Mouse (Mus musculus): ENCODE data around the gene Dnali1.

Dnali1 gene

DNA sequence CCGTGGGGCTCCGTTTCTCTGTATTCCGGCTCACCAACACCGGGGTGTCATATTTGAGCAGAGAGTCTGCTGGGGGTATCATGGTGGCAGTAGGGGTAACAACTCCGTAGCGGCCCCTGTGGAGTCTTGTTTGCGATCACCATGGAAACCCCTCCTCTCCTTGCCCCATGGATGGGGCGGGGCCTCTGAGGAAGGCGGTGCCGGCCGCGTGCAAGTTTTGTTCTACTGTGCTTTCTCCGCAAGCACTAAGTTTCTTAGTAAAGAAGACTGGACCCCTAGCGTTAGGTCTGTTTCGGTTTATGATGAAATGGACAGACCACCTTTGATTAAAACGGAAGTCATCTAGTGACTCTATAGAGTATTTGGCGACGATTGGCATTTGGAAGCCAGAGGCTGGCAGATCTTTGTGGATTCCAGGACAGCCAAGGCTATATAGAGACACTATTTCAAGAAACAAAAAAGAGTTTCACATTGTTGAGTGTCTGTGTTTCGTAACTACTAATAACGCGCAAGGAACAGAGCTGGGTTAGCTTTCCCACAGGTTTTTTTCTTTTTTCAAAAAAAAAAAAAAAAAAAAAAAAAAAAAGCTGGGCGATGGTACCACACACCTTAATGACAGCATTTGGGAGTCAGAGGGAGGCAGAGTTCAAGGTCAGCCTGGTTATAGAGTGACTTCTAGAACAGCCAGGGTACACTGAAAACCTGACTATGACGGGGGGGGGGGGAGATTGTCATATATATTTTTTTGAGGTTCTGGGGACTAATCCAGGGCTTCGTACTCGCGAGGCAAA is at the start of gene Dnali1:
Gene Dnali1 (minus strand): TSS at position 187 of the 791 bp plus-strand sequence.
- peak; percentile 44 for DNase-seq (ENCODE audit: low spot score)

GRCm38 (mm10) chr4:125115081-125115480 is 49.6 kb upstream of the Dnali1 start:
- no peak for DNase-seq (ENCODE audit: low spot score)

DNA sequence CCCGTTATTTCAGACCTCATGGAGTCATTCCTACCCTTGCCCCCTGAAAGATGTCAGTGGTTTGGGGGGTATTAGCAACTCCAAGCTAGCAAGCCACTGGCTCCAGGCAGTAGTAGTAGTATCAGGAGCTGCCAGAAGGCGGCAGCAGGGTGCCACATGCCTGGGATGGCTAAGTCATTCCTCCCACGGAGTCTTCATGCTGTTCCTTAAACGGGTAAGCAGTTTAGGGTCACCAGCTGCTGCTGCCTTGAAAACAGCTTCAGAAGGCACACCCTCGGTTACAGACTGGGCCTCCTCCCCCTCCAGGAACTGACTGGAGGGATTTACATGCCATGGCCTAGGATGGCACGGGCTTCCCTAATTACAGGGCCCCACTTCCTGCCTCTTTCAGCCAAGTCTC is 49.1 kb upstream of the Dnali1 start:
- peak; percentile 53 for DNase-seq (ENCODE audit: low spot score)

- DNase-seq (ENCODE audit: low spot score) = no peak
Measured at GRCm38 (mm10) chr4:125105354-125105753, 39.9 kb upstream of the Dnali1 start.

DNA sequence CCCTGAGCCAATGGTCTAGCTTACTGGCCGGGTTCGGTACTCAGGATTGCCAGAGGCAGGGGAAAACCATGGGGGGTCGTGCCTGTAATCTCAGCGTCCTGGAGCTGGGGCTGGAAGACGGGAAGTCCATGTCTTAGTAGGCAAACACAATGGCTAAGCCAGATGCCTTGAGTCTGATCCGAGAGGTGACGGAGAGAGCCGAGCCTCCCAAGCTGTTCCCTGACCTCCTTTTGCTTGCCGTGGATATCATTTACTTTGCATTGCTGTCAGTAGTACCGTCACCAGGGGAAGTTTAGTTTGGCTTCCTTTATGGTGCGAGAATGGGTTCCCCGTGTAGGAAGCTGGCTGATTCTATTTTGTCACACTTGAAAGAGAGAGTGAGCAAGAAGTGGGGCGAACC is 35.8 kb upstream of the Dnali1 start:
- DNase-seq (ENCODE audit: low spot score) = no peak

DNA sequence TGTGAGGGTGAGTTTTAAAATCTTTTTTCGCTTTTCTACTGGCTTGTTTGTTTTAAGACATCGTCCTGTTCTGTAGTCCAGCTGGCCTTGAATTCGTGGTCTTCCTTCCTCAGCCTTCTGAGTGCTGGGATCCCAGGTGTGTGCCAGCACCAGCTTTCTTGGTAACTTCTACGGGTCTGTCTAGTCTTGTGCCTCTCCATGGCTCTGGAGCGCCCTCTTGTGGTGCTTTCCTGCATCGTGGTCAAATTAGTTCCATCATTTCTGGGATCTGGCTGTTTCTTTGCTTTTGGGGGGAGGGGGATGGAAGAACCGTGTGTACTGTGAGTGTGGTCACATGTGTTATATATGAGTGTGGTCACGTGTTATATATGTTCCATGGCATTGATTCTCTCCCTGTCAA is 34.0 kb upstream of the Dnali1 start:
- peak; percentile 80 for DNase-seq (ENCODE audit: low spot score)

GRCm38 (mm10) chr4:125097412-125097811 is 31.9 kb upstream of the Dnali1 start:
- DNase-seq (ENCODE audit: low spot score) = no peak

- no peak for DNase-seq (ENCODE audit: low spot score)
Measured at GRCm38 (mm10) chr4:125096066-125096465, 30.6 kb upstream of the Dnali1 start.

- no peak for DNase-seq (ENCODE audit: low spot score)
Measured at GRCm38 (mm10) chr4:125093031-125093430, 27.5 kb upstream of the Dnali1 start.

DNA sequence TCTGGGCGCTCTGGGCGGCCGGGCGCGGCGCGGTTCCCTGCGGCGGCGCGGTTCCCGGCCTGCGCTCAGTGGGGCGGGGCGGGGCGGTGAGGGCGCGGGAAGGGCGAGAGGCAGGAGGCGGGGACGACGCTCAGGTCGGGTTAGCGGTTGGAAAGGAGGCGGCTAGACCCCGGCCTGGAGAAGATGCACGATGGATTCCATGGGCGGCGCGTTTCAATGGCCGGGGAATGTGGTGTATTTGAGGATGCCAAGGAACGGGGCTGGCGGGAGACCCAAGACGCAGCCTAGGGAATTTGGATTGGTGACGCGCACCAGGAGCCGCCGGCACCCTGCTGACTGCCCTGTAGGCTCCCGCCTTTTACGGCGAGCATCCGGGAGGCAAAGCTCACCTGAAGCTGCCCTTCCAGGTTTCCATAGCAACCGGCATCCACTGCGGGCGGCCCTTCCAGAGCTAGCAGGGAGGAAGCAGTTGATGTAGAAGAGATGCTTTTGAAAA is 19.9 kb upstream of the Dnali1 start:
- DNase-seq (ENCODE audit: low spot score) = peak; percentile 71

DNA sequence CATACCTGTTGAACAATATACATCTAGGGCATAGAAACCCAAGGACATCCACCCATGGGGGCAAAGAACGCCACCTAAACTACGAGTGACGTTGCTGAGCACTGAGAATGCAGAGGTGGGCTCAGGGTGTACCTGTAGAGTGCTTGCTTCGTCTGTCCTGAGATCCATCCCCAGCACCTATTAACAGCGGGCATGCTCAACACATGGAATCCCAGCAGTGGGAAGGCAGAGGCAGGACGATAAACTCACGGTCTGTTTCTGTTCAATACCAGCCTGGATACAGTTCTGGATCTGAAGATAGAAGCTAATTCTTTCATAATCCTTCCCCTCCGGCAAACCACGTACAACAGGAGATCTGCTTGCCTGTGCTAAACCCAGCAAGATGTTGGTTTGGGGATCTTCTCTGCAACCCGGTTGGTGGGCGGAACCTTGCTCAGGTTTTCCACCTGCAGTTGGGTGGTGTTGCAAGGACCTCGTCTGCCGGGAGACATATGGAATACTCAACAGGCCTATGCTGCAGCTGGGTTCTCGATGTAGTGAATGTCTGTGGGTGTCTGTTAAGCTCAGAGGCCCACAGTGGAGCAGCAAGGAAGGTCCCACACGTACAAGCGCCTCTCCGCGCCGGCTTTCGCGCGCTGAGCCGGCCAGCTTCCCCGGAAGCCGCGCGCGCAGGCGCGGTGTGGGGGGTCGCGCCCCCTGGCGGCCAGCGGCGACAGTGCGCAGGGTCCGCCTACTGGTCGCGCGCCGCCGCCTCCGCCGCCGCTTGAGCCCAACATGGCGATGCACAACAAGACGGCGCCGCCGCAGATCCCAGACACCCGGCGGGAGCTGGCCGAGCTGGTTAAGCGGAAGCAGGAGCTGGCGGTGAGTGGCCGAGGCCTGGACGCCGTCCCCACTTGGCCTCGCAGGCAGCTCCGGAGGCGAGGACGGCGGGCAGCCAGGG is 19.2 kb upstream of the Dnali1 start, which contains the start of gene Meaf6:
Gene Meaf6 (plus strand): TSS at position 732 of the 943 bp plus-strand sequence.
- DNase-seq (ENCODE audit: low spot score) = peak; percentile 76

DNA sequence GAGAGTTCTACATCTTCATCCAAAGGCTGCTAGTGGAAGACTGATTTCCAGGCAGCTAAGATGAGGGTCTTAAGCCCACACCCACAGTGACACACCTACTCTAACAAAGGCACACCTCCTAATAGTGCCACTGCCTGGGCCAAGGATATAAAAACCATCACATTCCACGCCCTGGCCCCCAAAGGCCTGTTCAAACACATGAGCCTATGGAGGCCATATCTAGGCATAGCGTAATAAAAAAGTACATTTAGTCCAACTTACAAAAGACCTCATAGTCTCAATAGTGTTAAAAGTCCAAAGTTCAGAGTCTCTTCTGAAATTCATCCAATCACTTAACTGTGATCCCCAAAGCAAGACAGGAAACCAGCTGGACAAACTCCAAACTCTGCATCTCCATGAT is 13.2 kb upstream of the Dnali1 start:
- DNase-seq (ENCODE audit: low spot score) = no peak

GRCm38 (mm10) chr4:125077700-125078099 is 12.2 kb upstream of the Dnali1 start:
- DNase-seq (ENCODE audit: low spot score) = no peak

DNA sequence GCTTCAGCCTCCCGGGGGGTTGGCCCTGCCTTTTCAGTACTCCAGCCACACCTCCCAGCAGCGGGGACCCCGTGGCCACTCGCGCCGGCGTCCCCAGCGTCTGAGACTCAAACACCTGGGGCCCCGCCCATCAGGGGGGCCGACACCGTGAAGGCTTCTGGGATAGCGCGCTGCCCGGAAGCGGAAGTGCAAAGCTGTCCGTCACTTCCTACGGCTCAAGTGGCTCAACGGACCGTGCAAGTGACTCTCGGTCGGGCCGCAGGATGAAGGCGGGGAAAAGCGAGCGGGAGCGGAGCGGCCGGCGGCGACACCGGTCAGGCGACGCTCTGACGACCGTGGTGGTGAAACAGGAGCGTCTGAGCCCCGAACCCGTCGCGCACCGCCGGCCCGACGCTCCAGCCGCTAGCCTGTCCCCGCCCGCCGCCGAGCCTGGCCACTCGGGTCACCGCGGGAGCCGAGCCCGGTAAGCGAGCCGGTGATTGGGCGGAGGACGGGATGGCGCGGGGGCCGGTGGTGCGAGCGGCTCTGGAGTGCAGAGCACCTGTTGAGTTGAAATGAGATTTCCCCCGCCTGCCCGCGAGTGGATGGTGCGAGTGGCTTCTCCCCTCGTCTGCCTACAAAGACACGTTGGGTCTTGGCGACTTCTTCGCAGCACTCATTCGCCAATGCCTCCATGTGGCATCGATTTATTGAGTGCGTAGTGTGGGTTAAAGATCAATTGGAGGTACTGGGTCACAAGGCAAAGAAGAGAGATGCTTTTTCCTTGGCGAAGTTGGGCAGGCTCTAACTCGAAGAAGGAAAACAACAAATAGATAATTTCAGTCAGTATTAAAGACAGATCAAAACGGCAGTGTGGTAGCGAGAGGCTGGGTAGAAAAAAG is 1.2 kb upstream of the Dnali1 start, which contains the start of gene Snip1:
Gene Snip1 (plus strand): TSS at position 183 of the 881 bp plus-strand sequence.
- DNase-seq (ENCODE audit: low spot score) = peak; percentile 88

DNA sequence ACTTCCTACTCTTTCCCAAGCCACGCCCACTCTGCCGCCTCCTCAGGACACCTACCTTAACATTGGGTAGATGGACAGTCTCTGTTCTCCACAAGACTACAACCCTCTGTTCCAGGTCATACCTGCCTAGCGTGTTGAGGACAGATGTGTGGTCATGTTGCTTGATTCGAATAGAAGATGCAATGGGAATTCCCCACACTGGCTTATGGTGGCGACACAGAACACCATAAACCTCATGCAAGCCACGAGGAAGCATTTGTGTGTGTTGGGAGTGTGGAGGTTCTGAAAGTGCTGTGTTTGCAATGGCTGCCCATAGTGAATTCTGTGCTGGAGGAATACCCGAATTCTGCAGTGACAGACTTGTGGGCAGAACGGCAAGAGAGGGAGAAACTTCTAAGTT is 1.7 kb downstream of the Dnali1 start:
- DNase-seq (ENCODE audit: low spot score) = no peak

DNA sequence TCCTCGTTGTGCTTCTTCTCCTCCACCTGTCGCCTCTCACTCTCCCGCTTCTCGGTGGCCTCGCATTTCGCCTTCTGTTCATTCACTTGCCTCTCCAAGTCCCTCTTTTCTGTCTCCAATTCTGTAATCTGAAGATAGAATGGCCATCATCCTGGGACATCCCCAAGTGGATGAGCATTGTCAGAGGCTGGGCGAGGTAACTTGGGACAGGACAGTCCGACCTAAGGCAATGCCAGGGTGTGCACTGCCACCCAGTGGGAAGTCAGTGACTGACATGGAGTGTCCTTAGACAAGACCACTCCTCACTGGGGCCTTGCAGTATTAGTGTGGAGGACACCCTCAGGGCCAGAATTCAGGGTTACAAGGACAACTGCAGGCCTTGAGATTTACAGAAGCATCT is 6.5 kb downstream of the Dnali1 start:
- DNase-seq (ENCODE audit: low spot score) = no peak

DNA sequence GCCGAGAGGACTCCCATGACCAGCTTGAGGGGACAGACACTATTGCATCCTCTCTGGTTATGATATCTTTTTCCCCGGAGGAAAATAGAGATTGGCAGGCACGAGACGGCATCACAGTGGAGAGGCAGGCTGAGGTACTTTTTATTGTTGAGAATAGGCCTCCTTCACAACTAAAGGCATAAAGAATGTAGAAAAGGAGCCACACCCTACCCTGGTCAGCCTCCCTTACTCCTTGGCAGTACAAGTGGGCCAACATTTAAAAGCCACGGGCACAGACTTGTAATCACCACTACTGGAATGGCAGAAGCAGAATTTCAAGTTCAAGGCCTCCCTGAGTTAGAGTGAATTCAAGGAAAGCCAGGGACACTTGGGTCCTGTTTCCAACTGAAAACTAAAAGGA is 7.5 kb downstream of the Dnali1 start:
- no peak for DNase-seq (ENCODE audit: low spot score)

DNA sequence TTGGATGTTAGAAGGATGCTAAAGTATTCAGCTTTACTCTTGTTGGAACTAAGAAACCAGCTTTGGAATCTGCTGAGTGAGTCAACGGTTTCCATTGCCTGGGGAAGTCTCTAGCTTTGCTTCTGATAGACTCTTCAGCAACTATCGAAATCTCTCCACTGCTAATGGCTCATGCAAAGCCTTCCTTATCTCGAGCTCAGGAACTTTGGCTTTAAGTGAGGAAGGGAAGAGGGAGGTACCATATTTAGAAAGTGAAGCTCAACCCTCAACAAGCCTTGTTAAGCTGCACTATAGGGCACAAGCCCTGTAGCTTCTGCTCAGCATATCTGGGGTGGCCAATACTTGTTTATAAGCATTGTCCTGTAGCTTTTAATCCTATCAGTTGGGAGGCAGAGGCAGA is 8.2 kb downstream of the Dnali1 start:
- no peak for DNase-seq (ENCODE audit: low spot score)

- no peak for DNase-seq (ENCODE audit: low spot score)
Measured at GRCm38 (mm10) chr4:125056476-125056875, 9.0 kb downstream of the Dnali1 start.

DNA sequence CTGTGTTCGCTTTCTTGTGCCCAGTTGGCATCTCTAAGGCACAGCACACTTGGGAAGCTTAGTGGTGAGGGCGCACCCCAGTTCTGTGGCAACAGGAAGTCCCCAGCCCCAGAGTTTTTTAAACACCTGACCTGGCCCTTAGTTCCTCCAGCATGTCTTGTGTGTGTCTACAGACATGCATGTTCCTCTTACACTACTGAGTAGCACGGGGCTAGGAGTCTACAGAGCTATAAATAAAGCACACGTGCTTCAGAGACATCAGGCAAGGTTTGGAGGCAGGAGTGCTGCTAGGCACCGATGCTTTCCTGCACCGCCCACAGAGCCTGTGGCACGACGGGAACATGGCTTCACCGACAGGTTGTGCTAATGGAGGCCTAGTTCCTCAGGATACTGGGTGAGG is 10.1 kb downstream of the Dnali1 start:
- DNase-seq (ENCODE audit: low spot score) = no peak

- DNase-seq (ENCODE audit: low spot score) = no peak
Measured at GRCm38 (mm10) chr4:125044454-125044853, 21.0 kb downstream of the Dnali1 start.

DNA sequence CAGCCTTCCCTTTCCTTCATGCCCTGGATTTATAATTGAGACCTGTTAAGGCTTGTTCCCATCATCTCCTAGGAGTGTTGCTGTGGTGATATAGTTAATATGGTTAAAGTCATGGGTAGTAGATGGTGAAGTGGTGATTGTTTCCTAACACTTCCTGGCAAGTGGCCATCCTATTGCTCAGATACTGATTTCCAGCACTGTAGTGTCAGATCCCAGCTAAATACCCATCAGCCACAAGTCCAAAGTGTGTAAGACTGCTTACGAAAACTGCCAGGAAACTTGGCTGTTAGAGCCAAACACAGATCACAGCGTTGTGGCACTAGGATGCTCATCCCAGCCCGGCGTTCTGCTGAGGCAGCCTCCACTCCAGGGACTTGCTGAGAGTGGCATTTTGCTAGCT is 31.2 kb downstream of the Dnali1 start:
- no peak for DNase-seq (ENCODE audit: low spot score)
